Mouse (Mus musculus): ENCODE measurements around the gene Fxyd7. TPM values are rescaled to one million over a fixed set of nuclear protein-coding genes. Genes with fewer than 3 reads are reported as not detected.

Fxyd7 gene
- polyA plus RNA-seq, 1 experiment from 2014 or later: 99.9 TPM

DNA sequence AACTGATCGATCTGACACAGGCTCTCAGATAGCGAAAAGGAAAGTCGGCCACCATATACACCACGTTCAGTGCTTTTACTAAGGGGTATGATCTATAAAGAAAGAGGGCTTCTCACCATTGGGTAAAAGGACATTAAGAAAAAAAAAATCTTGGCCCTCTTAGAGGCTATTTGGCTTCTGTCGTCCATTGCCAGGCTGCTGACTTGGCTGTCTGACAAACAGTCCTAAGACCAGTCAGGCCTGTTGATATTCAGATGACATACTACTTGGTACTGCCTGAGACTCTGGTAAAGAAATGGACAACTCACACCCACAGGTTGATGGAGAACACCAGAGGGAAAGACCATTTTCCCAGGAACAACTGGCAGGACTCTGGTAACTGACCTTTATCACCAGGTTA is 38.3 kb downstream of the Fxyd7 start:
- H3K4me3 ChIP-seq (replicated peaks; ENCODE audit: low read depth, low read length): no peak overlapping the region
- DNase-seq: no peak
- no peaks in the 10 kb centered on the region for H3K9me3 ChIP-seq (ENCODE audit: control insufficient read depth, low read length)
- 77% methylated on average over 5 of the region's 5 CpGs for WGBS
- ATAC-seq (ENCODE audit: low FRiP score, low TSS enrichment): no peak
- H3K27me3 ChIP-seq (ENCODE audit: control insufficient read depth, insufficient read depth, low read length): no peaks in the 10 kb centered on the region
- no peaks in the 10 kb centered on the region for H3K4me1 ChIP-seq (ENCODE audit: control insufficient read depth, insufficient read depth, low read length)
- H3K9ac ChIP-seq (replicated peaks; ENCODE audit: low read length): no peak overlapping the region
- H3K36me3 ChIP-seq (ENCODE audit: control insufficient read depth, insufficient read depth, low read length): no peaks in the 10 kb centered on the region
- H3K4me2 ChIP-seq (ENCODE audit: low read length): no peak overlapping the region
- H3K27ac ChIP-seq (replicated peaks; ENCODE audit: low read depth, low read length): no peak overlapping the region

DNA sequence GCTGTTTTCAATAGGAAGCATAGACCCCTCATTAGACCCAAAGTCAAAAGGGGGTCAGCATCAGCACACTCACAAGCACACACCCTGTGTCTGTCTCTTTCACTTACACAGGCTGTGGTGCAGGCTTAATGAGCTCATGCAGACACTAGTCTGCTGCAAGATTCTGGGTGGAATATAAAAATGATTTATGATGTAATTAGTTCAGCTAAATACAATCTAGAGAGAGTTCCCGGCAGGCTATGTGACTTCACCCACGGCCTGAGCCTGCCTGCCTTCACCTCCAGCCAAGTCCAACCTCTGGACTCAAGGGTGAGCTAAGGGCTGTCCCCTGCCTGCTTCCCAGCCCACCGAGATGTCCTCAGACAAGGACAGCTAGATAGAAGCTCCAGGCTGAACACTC is 42.4 kb downstream of the Fxyd7 start:
- H3K27me3 ChIP-seq (ENCODE audit: control insufficient read depth, insufficient read depth, low read length): no peaks in the 10 kb centered on the region
- no peak overlapping the region for H3K4me2 ChIP-seq (ENCODE audit: low read length)
- 86% methylated on average over 3 of the region's 3 CpGs for WGBS
- H3K9ac ChIP-seq (replicated peaks; ENCODE audit: low read length): no peak overlapping the region
- H3K4me3 ChIP-seq (replicated peaks; ENCODE audit: low read depth, low read length): no peak overlapping the region
- ATAC-seq (ENCODE audit: low FRiP score, low TSS enrichment) (no peak), DNase-seq (no peak)
- no peak overlapping the region for H3K27ac ChIP-seq (replicated peaks; ENCODE audit: low read depth, low read length)
- H3K9me3 ChIP-seq (ENCODE audit: control insufficient read depth, low read length): no peaks in the 10 kb centered on the region
- no peaks in the 10 kb centered on the region for H3K36me3 ChIP-seq (ENCODE audit: control insufficient read depth, insufficient read depth, low read length)
- no peaks in the 10 kb centered on the region for H3K4me1 ChIP-seq (ENCODE audit: control insufficient read depth, insufficient read depth, low read length)

DNA sequence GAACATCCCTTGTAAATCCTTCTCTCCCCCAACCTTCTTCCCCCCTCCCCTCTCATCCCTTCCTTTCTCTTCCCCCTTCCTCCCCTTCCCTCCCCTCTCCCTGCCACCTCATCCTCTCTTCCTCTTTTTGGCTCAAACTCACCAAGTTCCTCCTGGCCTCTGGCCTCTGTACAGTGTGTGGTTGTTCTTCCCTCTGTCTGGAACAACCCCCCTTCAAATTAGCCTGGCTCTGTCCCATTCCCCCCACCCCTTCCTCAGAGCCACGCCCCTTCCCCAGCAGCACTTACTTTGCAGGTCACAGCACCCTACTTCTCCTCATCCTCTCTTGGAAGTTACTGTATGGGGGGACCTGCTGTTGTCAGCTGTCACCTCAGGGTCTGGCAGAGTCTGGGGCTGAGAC is 43.1 kb downstream of the Fxyd7 start:
- no peak overlapping the region for H3K4me2 ChIP-seq (ENCODE audit: low read length)
- no peak overlapping the region for H3K9ac ChIP-seq (replicated peaks; ENCODE audit: low read length)
- WGBS: 70% methylated on average over 1 of the region's 1 CpGs
- no peaks in the 10 kb centered on the region for H3K4me1 ChIP-seq (ENCODE audit: control insufficient read depth, insufficient read depth, low read length)
- H3K27me3 ChIP-seq (ENCODE audit: control insufficient read depth, insufficient read depth, low read length): no peaks in the 10 kb centered on the region
- no peaks in the 10 kb centered on the region for H3K36me3 ChIP-seq (ENCODE audit: control insufficient read depth, insufficient read depth, low read length)
- H3K27ac ChIP-seq (replicated peaks; ENCODE audit: low read depth, low read length): no peak overlapping the region
- no peaks in the 10 kb centered on the region for H3K9me3 ChIP-seq (ENCODE audit: control insufficient read depth, low read length)
- no peak overlapping the region for H3K4me3 ChIP-seq (replicated peaks; ENCODE audit: low read depth, low read length)
- no peak for DNase-seq
- ATAC-seq (ENCODE audit: low FRiP score, low TSS enrichment): no peak

DNA sequence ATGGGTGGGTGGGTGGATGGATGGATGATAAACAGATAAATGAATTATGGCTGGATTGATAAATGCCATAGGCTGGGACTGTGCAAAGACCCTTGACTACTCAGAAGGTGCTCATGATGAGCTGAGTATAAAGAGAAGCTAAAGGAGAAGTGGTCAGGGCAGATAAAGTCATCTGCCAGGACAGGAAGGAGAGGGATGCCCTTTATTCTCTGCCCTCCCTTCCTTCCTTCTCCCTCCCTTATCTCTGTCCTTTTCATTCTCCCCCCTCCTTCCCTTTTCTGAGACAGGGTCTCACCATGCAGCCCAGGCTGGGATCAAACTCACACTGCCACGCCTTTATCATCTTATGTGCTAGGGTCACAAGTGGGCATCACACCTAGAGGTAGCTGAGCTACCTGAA is 43.5 kb downstream of the Fxyd7 start:
- H3K27ac ChIP-seq (replicated peaks; ENCODE audit: low read depth, low read length): no peak overlapping the region
- H3K4me2 ChIP-seq (ENCODE audit: low read length): no peak overlapping the region
- H3K36me3 ChIP-seq (ENCODE audit: control insufficient read depth, insufficient read depth, low read length): no peaks in the 10 kb centered on the region
- ATAC-seq (ENCODE audit: low FRiP score, low TSS enrichment) (no peak), DNase-seq (no peak)
- no peaks in the 10 kb centered on the region for H3K9me3 ChIP-seq (ENCODE audit: control insufficient read depth, low read length)
- no peak overlapping the region for H3K9ac ChIP-seq (replicated peaks; ENCODE audit: low read length)
- 87% methylated on average over 1 of the region's 1 CpGs for WGBS
- H3K4me1 ChIP-seq (ENCODE audit: control insufficient read depth, insufficient read depth, low read length): no peaks in the 10 kb centered on the region
- no peak overlapping the region for H3K4me3 ChIP-seq (replicated peaks; ENCODE audit: low read depth, low read length)
- H3K27me3 ChIP-seq (ENCODE audit: control insufficient read depth, insufficient read depth, low read length): no peaks in the 10 kb centered on the region

DNA sequence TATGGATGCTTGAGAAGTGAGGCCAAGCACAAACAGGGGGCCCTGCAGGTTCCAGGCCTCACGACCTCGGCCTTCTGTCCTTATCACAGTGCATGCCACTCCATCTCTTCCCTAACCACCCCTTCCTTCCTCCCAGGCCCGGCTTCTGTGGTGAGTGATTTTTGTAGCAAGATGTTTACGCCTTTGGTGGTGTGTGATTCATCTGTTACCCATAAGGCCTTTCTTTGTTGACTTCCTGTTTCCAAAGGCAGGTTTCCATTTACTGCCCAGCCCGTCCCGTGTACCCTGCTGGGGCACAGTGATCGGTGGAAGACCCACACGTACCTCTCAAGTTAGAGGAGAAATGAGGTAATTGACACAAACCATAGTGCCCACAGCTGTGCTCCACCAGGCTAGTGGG is 48.6 kb downstream of the Fxyd7 start:
- no peak for ATAC-seq (ENCODE audit: low FRiP score, low TSS enrichment)
- DNase-seq: no peak
- Histone ChIP-seq H3K36me3 (ENCODE audit: control insufficient read depth, insufficient read depth, low read length) (no peaks in the 10 kb centered on the region), H3K4me2 (ENCODE audit: low read length) (no peak overlapping the region), H3K9me3 (ENCODE audit: control insufficient read depth, low read length) (no peaks in the 10 kb centered on the region), H3K27ac (replicated peaks; ENCODE audit: low read depth, low read length) (no peak overlapping the region), H3K4me1 (ENCODE audit: control insufficient read depth, insufficient read depth, low read length) (no peaks in the 10 kb centered on the region), H3K4me3 (replicated peaks; ENCODE audit: low read depth, low read length) (no peak overlapping the region), H3K27me3 (ENCODE audit: control insufficient read depth, insufficient read depth, low read length) (no peaks in the 10 kb centered on the region), H3K9ac (replicated peaks; ENCODE audit: low read length) (no peak overlapping the region)
- WGBS: 88% methylated on average over 8 of the region's 8 CpGs

DNA sequence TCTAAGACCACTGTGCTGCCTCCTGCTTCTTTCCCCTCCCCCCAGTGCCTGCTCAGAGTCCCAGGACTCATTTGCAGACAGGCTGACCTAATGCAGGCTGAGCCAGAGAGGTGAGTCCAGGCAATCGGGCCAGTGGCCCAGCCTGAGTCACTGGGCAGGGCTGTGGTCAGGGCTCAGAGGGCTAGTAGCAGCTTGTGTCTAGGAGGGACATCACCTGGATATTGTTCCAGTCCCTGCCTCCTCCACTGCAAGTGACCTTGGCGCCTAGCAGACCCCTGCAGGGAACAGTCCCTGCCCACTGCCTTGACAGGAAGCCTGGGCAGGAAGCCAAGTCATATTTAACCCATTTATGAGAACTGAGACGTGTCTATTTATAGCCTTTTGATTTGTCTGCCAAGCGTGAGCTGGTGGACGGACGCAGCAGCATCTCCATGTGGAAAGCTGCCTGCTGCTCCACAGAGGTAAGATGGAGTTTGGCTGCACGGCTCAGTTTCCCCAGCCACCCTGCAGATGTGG is 50.7 kb downstream of the Fxyd7 start:
- no peaks in the 10 kb centered on the region for H3K36me3 ChIP-seq (ENCODE audit: control insufficient read depth, insufficient read depth, low read length)
- H3K9ac ChIP-seq (replicated peaks; ENCODE audit: low read length): no peak overlapping the region
- no peaks in the 10 kb centered on the region for H3K27me3 ChIP-seq (ENCODE audit: control insufficient read depth, insufficient read depth, low read length)
- peak; percentile 54 for DNase-seq
- H3K4me3 ChIP-seq (replicated peaks; ENCODE audit: low read depth, low read length): no peak overlapping the region
- ATAC-seq (ENCODE audit: low FRiP score, low TSS enrichment): no peak
- H3K9me3 ChIP-seq (ENCODE audit: control insufficient read depth, low read length): peaks cover 4% of the 10 kb centered on the region; the same call in 1 of the 2 replicates
- no peak overlapping the region for H3K4me2 ChIP-seq (ENCODE audit: low read length)
- 55% methylated on average over 7 of the region's 7 CpGs for WGBS
- H3K4me1 ChIP-seq (ENCODE audit: control insufficient read depth, insufficient read depth, low read length): no peaks in the 10 kb centered on the region
- no peak overlapping the region for H3K27ac ChIP-seq (replicated peaks; ENCODE audit: low read depth, low read length)

DNA sequence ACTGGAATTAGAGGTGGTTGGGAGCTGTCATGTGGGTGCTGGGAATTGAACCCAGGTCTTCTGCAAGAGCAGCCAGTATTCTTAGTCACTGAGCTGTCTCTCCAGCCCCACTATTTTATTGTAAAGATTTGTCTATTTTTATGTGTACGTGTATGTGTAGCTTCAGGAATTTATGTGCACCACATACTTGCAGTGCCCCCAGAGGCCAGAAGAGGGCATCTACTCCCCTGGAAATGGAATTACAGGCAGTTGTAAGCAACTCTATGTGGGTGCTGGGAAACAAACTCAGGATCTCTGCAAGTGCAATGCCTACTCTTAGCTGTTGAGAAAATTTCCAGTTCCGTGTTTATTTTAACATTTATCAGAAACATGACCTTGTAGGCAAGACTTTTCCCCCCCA is 54.8 kb downstream of the Fxyd7 start:
- Histone ChIP-seq H3K9ac (replicated peaks; ENCODE audit: low read length) (no peak overlapping the region), H3K4me1 (ENCODE audit: control insufficient read depth, insufficient read depth, low read length) (no peaks in the 10 kb centered on the region), H3K36me3 (ENCODE audit: control insufficient read depth, insufficient read depth, low read length) (no peaks in the 10 kb centered on the region), H3K4me2 (ENCODE audit: low read length) (no peak overlapping the region), H3K4me3 (replicated peaks; ENCODE audit: low read depth, low read length) (no peak overlapping the region), H3K9me3 (ENCODE audit: control insufficient read depth, low read length) (peaks cover 4% of the 10 kb centered on the region; the same call in 1 of the 2 replicates), H3K27me3 (ENCODE audit: control insufficient read depth, insufficient read depth, low read length) (no peaks in the 10 kb centered on the region), H3K27ac (replicated peaks; ENCODE audit: low read depth, low read length) (no peak overlapping the region)
- WGBS: 93% methylated on average over 2 of the region's 2 CpGs
- ATAC-seq (ENCODE audit: low FRiP score, low TSS enrichment): no peak
- DNase-seq: no peak

DNA sequence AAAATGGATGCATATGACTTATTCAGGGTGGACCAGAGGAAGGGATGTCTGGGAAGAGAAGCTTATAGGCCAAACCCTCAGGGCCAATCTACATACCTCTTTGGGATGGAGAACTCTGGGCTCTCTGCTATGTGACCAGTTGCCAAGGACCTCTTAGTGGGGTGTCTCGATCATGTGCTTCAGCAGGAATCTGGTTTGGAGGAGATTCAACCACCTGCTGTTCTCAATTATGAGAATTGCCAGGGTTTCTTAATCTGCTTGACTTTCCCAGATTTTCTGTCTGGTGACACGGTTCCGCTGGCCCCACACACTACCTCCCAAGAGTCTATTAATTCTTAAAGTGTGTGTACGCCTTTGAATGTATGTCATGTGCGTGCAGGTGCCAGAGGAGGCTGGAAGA is 57.3 kb downstream of the Fxyd7 start:
- H3K4me1 ChIP-seq (ENCODE audit: control insufficient read depth, insufficient read depth, low read length): no peaks in the 10 kb centered on the region
- H3K27ac ChIP-seq (replicated peaks; ENCODE audit: low read depth, low read length): no peak overlapping the region
- ATAC-seq (ENCODE audit: low FRiP score, low TSS enrichment) (no peak), DNase-seq (no peak)
- 88% methylated on average over 5 of the region's 5 CpGs for WGBS
- peaks cover 4% of the 10 kb centered on the region; the same call in 1 of the 2 replicates for H3K9me3 ChIP-seq (ENCODE audit: control insufficient read depth, low read length)
- no peak overlapping the region for H3K4me2 ChIP-seq (ENCODE audit: low read length)
- no peaks in the 10 kb centered on the region for H3K27me3 ChIP-seq (ENCODE audit: control insufficient read depth, insufficient read depth, low read length)
- no peak overlapping the region for H3K9ac ChIP-seq (replicated peaks; ENCODE audit: low read length)
- H3K36me3 ChIP-seq (ENCODE audit: control insufficient read depth, insufficient read depth, low read length): no peaks in the 10 kb centered on the region
- no peak overlapping the region for H3K4me3 ChIP-seq (replicated peaks; ENCODE audit: low read depth, low read length)
